Mouse (Mus musculus): ENCODE measurements at regions not wholly inside any gene's neighbourhood (a gene's known extent, or its start where the extent isn't known, plus 50 kb on each side); places are given as distances from the start of the nearest gene placed in this dataset.

GRCm38 (mm10) chr12:45648654-45649053 lies 574.1 kb upstream of the Stxbp6 start:
- TF ChIP-seq CTCF (IDR thresholded peaks at IDR 0.05; ENCODE audit: borderline replicate concordance, insufficient read depth, low read depth, low read length) (no peak), POLR2A (IDR thresholded peaks at IDR 0.05; ENCODE audit: borderline replicate concordance, insufficient read depth, low read length) (no peak)
